Mouse (Mus musculus) neural tube, embryonic 12.5 days (tissue): ENCODE measurements around the gene Slit3. TPM values are rescaled to one million over a fixed set of nuclear protein-coding genes. Genes with fewer than 3 reads are reported as not detected.
A peak's percentile ranks its signal among the peaks of the same experiment; 100 is the strongest.

Source experiments
- ATAC-seq: fragments of 200-750 bp; cut with Nextera tagmentation; 2 replicates; pipeline ENCODE4 v1.8.0; 2017; ENCODE audit warnings: low read depth, mild to moderate bottlenecking, moderate TSS enrichment, moderate library complexity; ENCODE audit not compliant: low FRiP score
- H3K27ac ChIP-seq: fragments of 300-500 bp; sonication (generic); 2 replicates; pipeline ENCODE4 v1.5.1; 2016
- H3K27me3 ChIP-seq: fragments of 300-500 bp; sonication (generic); replicated peaks from 2 replicates; pipeline ENCODE4 v1.6.1; 2016; ENCODE audit warnings: mild to moderate bottlenecking
- H3K36me3 ChIP-seq: fragments of 300-500 bp; sonication (generic); 2 replicates; pipeline ENCODE4 v1.6.1; 2016; ENCODE audit warnings: mild to moderate bottlenecking
- H3K4me1 ChIP-seq: fragments of 300-500 bp; sonication (generic); 2 replicates; pipeline ENCODE4 v1.6.1; 2016
- H3K4me2 ChIP-seq: fragments of 300-500 bp; sonication (generic); replicated peaks from 2 replicates; pipeline ENCODE4 v1.6.1; 2016; ENCODE audit warnings: mild to moderate bottlenecking
- H3K4me3 ChIP-seq: fragments of 300-500 bp; sonication (generic); 2 replicates; pipeline ENCODE4 v1.5.1; 2016
- H3K9ac ChIP-seq: fragments of 300-500 bp; sonication (generic); 2 replicates; pipeline ENCODE4 v1.6.1; 2016; ENCODE audit warnings: mild to moderate bottlenecking
- H3K9me3 ChIP-seq: fragments of 300-500 bp; sonication (generic); 2 replicates; pipeline ENCODE4 v1.6.1; 2016; ENCODE audit warnings: mild to moderate bottlenecking
- WGBS: fragments of 180-500 bp; shearing (Covaris S2); methylation state at CpG from one replicate; pipeline ENCODE4 v1.1.7; 2016; 5-methylcytosine and 5-hydroxymethylcytosine counted together
- polyA plus RNA-seq: library from polyadenylated mRNA; unstranded; fragments of >200 nt; fragmentation: Nextera tagmentation; extraction: Ambion mirVana; gene quantifications from 2 replicates; pipeline ENCODE4 v1.2.1, GENCODE M21; 2016

Gene Slit3
- polyA plus RNA-seq, 1 experiment from 2014 or later = 65.0 TPM

DNA sequence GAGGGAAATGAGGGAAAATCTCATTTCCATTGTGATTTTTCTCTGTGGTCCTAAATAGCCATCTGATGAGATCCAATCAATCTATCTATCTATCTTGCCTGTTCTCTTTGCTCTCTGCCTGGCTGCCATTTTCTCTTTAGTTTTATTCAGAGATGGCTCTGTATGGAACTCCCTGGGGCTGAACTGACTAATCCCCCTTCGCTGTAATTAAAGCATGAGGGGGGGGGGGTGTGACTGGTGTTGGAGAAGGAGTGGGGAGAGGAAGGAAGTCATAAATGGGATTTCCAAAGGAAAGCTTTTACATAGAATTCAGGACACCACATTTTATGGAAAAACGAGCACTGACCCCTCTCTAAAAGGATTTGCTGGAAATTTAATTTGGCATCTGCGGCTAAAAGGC lies 445.7 kb downstream of the Slit3 start:
- no peak overlapping the region for H3K27ac ChIP-seq
- no peaks in the 10 kb centered on the region for H3K36me3 ChIP-seq
- H3K9ac ChIP-seq = no peak overlapping the region
- no peaks in the 10 kb centered on the region for H3K9me3 ChIP-seq
- WGBS = 61% methylated on average over 3 of the region's 3 CpGs
- H3K4me2 ChIP-seq = no peak overlapping the region
- H3K4me1 ChIP-seq = peaks cover 10% of the 10 kb centered on the region; the same call in 1 of the 2 replicates
- H3K27me3 ChIP-seq = no peaks in the 10 kb centered on the region; the same call in 1 of the 2 replicates
- ATAC-seq = no peak
- H3K4me3 ChIP-seq = no peak overlapping the region

GRCm38 (mm10) chr11:35569126-35569916 lies 448.3 kb downstream of the Slit3 start:
- H3K27me3 ChIP-seq = no peaks in the 10 kb centered on the region
- H3K4me1 ChIP-seq = 0 out of 2 replicates have a peak, but pooled peaks cover 6% of the 10 kb centered on the region
- no peaks in the 10 kb centered on the region for H3K36me3 ChIP-seq
- no peak overlapping the region for H3K9ac ChIP-seq
- no peak for ATAC-seq
- H3K4me2 ChIP-seq = no peak overlapping the region
- 82% methylated on average over 6 of the region's 6 CpGs for WGBS
- no peak overlapping the region for H3K4me3 ChIP-seq
- H3K27ac ChIP-seq = no peak overlapping the region
- H3K9me3 ChIP-seq = no peaks in the 10 kb centered on the region

GRCm38 (mm10) chr11:35569957-35570356 lies 448.9 kb downstream of the Slit3 start:
- H3K4me1 ChIP-seq = 0 out of 2 replicates have a peak, but pooled peaks cover 6% of the 10 kb centered on the region
- no peak overlapping the region for H3K4me2 ChIP-seq
- no peaks in the 10 kb centered on the region for H3K9me3 ChIP-seq
- H3K4me3 ChIP-seq = no peak overlapping the region
- H3K9ac ChIP-seq = no peak overlapping the region
- no peak for ATAC-seq
- no peaks in the 10 kb centered on the region for H3K36me3 ChIP-seq
- 85% methylated on average over 11 of the region's 11 CpGs for WGBS
- no peak overlapping the region for H3K27ac ChIP-seq
- no peaks in the 10 kb centered on the region for H3K27me3 ChIP-seq

DNA sequence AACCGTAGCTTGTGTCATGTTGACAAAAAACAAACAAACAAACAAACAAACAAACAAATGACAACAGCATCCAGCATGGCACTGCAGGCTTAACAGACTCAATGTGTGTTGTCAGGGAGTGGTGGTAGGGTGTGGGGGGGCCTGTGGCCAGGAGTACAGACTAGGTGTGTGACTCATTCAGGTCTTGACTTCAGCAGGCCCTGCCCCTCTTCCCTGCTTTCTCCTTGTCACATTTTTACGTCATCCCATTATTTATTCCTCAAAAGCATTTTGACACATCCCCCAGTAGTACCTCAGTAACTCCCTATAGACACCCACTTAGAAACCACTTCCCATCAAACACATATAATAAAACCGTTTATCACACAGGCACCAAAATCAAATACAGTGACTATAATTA lies 450.9 kb downstream of the Slit3 start:
- Histone ChIP-seq H3K27me3 (no peaks in the 10 kb centered on the region), H3K9me3 (no peaks in the 10 kb centered on the region), H3K4me3 (no peak overlapping the region), H3K9ac (no peak overlapping the region), H3K4me2 (no peak overlapping the region), H3K4me1 (no peaks in the 10 kb centered on the region), H3K27ac (no peak overlapping the region), H3K36me3 (no peaks in the 10 kb centered on the region)
- 78% methylated on average over 3 of the region's 3 CpGs for WGBS
- ATAC-seq = no peak

DNA sequence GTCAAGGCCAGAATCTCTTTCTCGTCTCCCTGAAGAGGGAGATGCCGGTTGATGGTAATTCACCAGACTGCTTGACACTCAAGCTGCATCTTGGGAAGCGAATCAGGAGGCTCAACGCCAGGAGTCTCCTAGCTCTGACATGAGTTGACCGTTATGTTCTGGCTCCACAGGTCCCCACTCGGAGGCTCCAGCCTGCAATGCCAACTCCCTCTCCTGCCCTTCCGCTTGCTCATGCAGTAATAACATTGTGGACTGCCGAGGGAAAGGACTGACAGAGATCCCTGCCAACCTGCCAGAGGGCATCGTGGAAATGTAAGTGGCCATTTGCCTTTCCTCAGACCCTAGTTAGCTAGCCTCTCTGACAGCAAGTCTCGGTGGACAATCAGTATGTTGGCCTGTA lies 457.8 kb downstream of the Slit3 start:
- 93% methylated on average over 10 of the region's 10 CpGs for WGBS
- H3K9ac ChIP-seq = no peak overlapping the region
- H3K4me2 ChIP-seq = no peak overlapping the region
- no peak overlapping the region for H3K27ac ChIP-seq
- H3K27me3 ChIP-seq = no peaks in the 10 kb centered on the region
- no peak for ATAC-seq
- H3K4me3 ChIP-seq = no peak overlapping the region
- H3K36me3 ChIP-seq = peaks cover 3% of the 10 kb centered on the region; the same call in 1 of the 2 replicates
- H3K4me1 ChIP-seq = no peaks in the 10 kb centered on the region
- H3K9me3 ChIP-seq = no peaks in the 10 kb centered on the region

DNA sequence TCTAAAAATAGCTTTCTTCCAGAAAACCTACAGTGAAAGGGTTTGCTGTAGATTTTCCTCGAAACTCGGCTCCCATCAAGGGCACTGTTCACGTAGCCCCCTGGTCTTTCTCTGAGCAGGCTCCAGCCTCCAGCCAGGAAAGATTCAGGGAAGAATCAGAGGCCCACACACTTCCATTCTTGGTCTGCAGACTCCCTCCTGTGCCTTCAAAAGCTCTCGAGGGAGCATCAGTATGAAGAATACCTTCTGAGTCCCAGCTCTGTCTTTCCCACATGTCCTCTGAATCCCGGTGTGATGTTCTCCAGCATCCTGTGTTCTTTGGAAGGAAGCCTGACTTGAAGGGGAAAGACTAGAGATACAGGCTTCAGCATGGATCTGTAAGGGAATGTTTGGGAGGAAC lies 461.6 kb downstream of the Slit3 start:
- H3K4me2 ChIP-seq = no peak overlapping the region
- no peak overlapping the region for H3K4me3 ChIP-seq
- H3K9me3 ChIP-seq = no peaks in the 10 kb centered on the region
- peaks cover 5% of the 10 kb centered on the region; the same call in 1 of the 2 replicates for H3K4me1 ChIP-seq
- no peaks in the 10 kb centered on the region for H3K27me3 ChIP-seq
- no peak overlapping the region for H3K27ac ChIP-seq
- H3K36me3 ChIP-seq = peaks cover 3% of the 10 kb centered on the region; the same call in 1 of the 2 replicates
- 85% methylated on average over 5 of the region's 5 CpGs for WGBS
- no peak overlapping the region for H3K9ac ChIP-seq
- ATAC-seq = no peak

- Histone ChIP-seq H3K36me3 (peaks cover 3% of the 10 kb centered on the region; the same call in 1 of the 2 replicates), H3K27ac (no peak overlapping the region), H3K4me3 (no peak overlapping the region), H3K4me1 (peaks cover 5% of the 10 kb centered on the region; the same call in 1 of the 2 replicates), H3K27me3 (no peaks in the 10 kb centered on the region), H3K4me2 (no peak overlapping the region), H3K9ac (no peak overlapping the region), H3K9me3 (no peaks in the 10 kb centered on the region)
- 92% methylated on average over 7 of the region's 7 CpGs for WGBS
- ATAC-seq = no peak
Measured at GRCm38 (mm10) chr11:35583633-35584032, 462.6 kb downstream of the Slit3 start.

DNA sequence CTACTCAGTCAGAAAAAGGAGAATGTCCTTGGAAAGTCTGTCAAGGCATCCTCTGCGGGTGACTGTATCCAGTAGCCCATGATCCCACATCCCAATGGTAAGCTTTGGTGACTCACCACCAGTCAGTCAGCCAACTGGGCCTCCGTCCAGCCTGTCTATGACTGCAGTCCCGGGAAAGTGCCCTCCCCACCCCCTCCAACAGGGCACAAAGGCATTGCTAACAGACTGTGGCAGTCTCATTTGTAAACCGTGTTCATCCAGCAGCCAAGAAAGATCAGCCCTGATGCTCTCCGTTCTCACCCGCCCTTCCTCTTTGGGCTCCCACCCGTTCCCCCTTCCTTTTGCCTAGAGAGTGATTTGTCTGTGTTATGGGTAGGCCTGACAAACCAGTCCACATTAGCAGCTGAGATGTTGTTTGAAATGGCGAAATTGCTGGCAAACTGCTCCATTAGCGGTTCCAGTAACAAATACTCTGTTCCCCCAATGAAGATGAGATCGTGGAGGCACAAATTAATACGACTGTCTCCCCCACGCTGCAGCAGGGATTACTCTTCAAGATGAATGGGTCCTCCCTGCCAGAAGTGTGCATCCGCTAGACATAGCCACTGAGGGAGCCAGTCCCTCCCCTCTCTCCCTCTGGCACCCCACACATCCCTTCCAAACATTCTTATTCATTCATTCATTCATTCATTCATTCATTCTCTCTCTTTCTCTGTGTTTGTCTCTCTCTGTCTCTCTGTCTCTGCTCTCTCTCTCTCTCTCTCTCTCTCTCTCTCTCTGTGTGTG lies 466.3 kb downstream of the Slit3 start:
- 68% methylated on average over 13 of the region's 13 CpGs for WGBS
- H3K27me3 ChIP-seq = no peaks in the 10 kb centered on the region
- peaks cover 5% of the 10 kb centered on the region; the same call in 1 of the 2 replicates for H3K4me1 ChIP-seq
- no peaks in the 10 kb centered on the region for H3K9me3 ChIP-seq
- H3K36me3 ChIP-seq = peaks cover 3% of the 10 kb centered on the region; the same call in 1 of the 2 replicates
- ATAC-seq = peak; percentile 65
- no peak overlapping the region for H3K27ac ChIP-seq
- no peak overlapping the region for H3K4me3 ChIP-seq
- H3K4me2 ChIP-seq = no peak overlapping the region
- no peak overlapping the region for H3K9ac ChIP-seq

DNA sequence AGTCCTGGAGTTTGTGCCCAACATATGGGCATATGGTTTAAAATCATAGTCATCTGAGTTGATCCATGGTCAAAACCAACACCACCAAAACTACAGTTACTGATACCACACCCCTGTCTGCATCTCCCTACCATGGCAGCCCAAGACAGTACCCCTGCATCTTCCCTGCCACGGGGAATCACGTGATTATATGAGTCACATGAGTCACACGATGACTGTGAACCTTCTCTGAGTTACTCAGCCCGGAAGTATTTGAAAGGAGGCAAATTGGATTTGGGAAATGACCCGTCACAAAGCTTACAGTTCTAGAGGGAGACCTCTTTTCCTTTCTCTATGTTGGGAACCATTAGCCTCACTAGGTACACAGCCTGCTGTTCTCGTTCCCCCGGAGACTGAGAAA lies 468.9 kb downstream of the Slit3 start:
- Histone ChIP-seq H3K4me1 (peaks cover 10% of the 10 kb centered on the region), H3K36me3 (peaks cover 3% of the 10 kb centered on the region; the same call in 1 of the 2 replicates), H3K27me3 (no peaks in the 10 kb centered on the region), H3K4me2 (no peak overlapping the region), H3K4me3 (no peak overlapping the region), H3K9me3 (no peaks in the 10 kb centered on the region), H3K9ac (no peak overlapping the region), H3K27ac (no peak overlapping the region)
- ATAC-seq = no peak
- 87% methylated on average over 7 of the region's 7 CpGs for WGBS

- no peak overlapping the region for H3K9ac ChIP-seq
- no peak overlapping the region for H3K4me2 ChIP-seq
- peaks cover 3% of the 10 kb centered on the region; the same call in 1 of the 2 replicates for H3K36me3 ChIP-seq
- ATAC-seq = no peak
- H3K27me3 ChIP-seq = no peaks in the 10 kb centered on the region
- WGBS = 47% methylated on average over 14 of the region's 14 CpGs
- H3K4me3 ChIP-seq = no peak overlapping the region
- no peak overlapping the region for H3K27ac ChIP-seq
- no peaks in the 10 kb centered on the region for H3K9me3 ChIP-seq
- H3K4me1 ChIP-seq = peaks cover 27% of the 10 kb centered on the region
Measured at GRCm38 (mm10) chr11:35593146-35594034, 472.4 kb downstream of the Slit3 start.

DNA sequence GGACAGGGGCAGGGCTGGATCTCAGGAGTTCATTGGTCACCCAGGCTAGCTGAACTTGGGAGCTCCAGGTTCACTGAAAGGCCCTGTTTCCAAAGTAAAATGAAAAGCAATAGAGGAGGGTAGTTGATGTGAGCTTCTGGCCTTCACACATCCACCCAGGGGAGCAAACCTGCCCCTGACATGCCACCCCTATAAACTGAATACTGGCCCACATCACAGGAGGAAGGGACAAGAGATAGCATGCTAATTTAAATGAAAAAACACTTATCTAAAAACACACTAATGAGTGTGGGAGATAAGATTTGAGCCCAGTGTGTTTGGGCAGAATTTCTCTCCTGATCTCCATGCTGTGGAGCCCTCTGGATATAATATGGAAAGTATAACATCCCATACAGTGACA lies 475.0 kb downstream of the Slit3 start:
- H3K9ac ChIP-seq = no peak overlapping the region

More for the DNA sequence above, 475.0 kb downstream of the Slit3 start:
- Histone ChIP-seq H3K36me3 (no peaks in the 10 kb centered on the region), H3K4me3 (no peak overlapping the region), H3K4me2 (no peak overlapping the region), H3K27me3 (no peaks in the 10 kb centered on the region), H3K27ac (no peak overlapping the region), H3K9me3 (no peaks in the 10 kb centered on the region), H3K4me1 (peaks cover 32% of the 10 kb centered on the region)
- ATAC-seq = no peak
